Mouse (Mus musculus): ENCODE results near the gene Ccdc137. TPM values are rescaled to one million over a fixed set of nuclear protein-coding genes. Genes with fewer than 3 reads are reported as not detected.

The Ccdc137 gene
- polyA plus RNA-seq, 1 experiment from 2014 or later = 25.2 TPM

- H3K4me2 ChIP-seq (replicated peaks) = peak within 1 kb of the TSS; percentile 97
Observed at GRCm38 (mm10) chr11:120491317-120492023, 33.6 kb downstream of the Ccdc137 start, which contains the start of gene Slc25a10. Gene Slc25a10, plus strand, starts transcription at chr11:120491840.

GRCm38 (mm10) chr11:120492024-120492877 is 34.3 kb downstream of the Ccdc137 start:
- WGBS = under 1% methylated on average over 48 of the region's 48 CpGs
- no peaks in the 10 kb centered on the region for H3K9me3 ChIP-seq
- H3K4me1 ChIP-seq = peaks cover 31% of the 10 kb centered on the region
- peak; percentile 64 for ATAC-seq (replicated peaks)
- no peaks in the 10 kb centered on the region for H3K27me3 ChIP-seq
- peaks cover 34% of the 10 kb centered on the region for H3K36me3 ChIP-seq
- H3K4me2 ChIP-seq (replicated peaks) = peak overlapping the region; percentile 97
- H3K4me3 ChIP-seq = peak overlapping the region; percentile 80
- H3K27ac ChIP-seq (replicated peaks) = peak overlapping the region; percentile 76
- peak overlapping the region; percentile 78 for H3K9ac ChIP-seq (replicated peaks)

More at GRCm38 (mm10) chr11:120491317-120492023, 33.6 kb downstream of the Ccdc137 start, which contains the start of gene Slc25a10:
- Histone ChIP-seq H3K36me3 (peaks cover 36% of the 10 kb centered on the region), H3K9me3 (no peaks in the 10 kb centered on the region), H3K4me3 (peak within 1 kb of the TSS; percentile 80), H3K4me1 (peaks cover 31% of the 10 kb centered on the region), H3K27ac (replicated peaks) (peak within 1 kb of the TSS; percentile 76), H3K27me3 (no peaks in the 10 kb centered on the region), H3K9ac (replicated peaks) (peak within 1 kb of the TSS; percentile 78)
- ATAC-seq (replicated peaks) = peak; percentile 87
- WGBS = under 1% methylated on average over 35 of the region's 35 CpGs

- H3K9me3 ChIP-seq = no peaks in the 10 kb centered on the region
- no peak for ATAC-seq (replicated peaks)
- no peaks in the 10 kb centered on the region for H3K27me3 ChIP-seq
- peak overlapping the region; percentile 80 for H3K4me3 ChIP-seq
- WGBS = 18% methylated on average over 3 of the region's 3 CpGs
- H3K36me3 ChIP-seq = peaks cover 28% of the 10 kb centered on the region
- peaks cover 31% of the 10 kb centered on the region for H3K4me1 ChIP-seq
- H3K9ac ChIP-seq (replicated peaks) = peak overlapping the region; percentile 78
- H3K27ac ChIP-seq (replicated peaks) = peak overlapping the region; percentile 42
- peak overlapping the region; percentile 97 for H3K4me2 ChIP-seq (replicated peaks)
Observed at GRCm38 (mm10) chr11:120492878-120493203, 34.9 kb downstream of the Ccdc137 start.

- ATAC-seq (replicated peaks) = no peak
- Histone ChIP-seq H3K9me3 (no peaks in the 10 kb centered on the region), H3K4me2 (replicated peaks) (peak overlapping the region; percentile 97), H3K9ac (replicated peaks) (peak overlapping the region; percentile 78; the same call in 1 of the 2 replicates), H3K36me3 (peaks cover 24% of the 10 kb centered on the region), H3K27ac (replicated peaks) (peak overlapping the region; percentile 42), H3K4me1 (peaks cover 31% of the 10 kb centered on the region), H3K27me3 (no peaks in the 10 kb centered on the region), H3K4me3 (peak overlapping the region; percentile 80)
- WGBS = 40% methylated on average over 3 of the region's 3 CpGs
Observed at GRCm38 (mm10) chr11:120493351-120493750, 35.4 kb downstream of the Ccdc137 start.

GRCm38 (mm10) chr11:120493911-120494310 is 36.0 kb downstream of the Ccdc137 start:
- H3K9ac ChIP-seq (replicated peaks) = no peak overlapping the region
- 0 out of 2 replicates have a peak overlapping the region, but pooled peaks have one; percentile 97 for H3K4me2 ChIP-seq (replicated peaks)
- no peaks in the 10 kb centered on the region for H3K9me3 ChIP-seq
- H3K27ac ChIP-seq (replicated peaks) = no peak overlapping the region
- H3K4me3 ChIP-seq = no peak overlapping the region; the same call in 1 of the 2 replicates
- H3K4me1 ChIP-seq = peaks cover 31% of the 10 kb centered on the region
- WGBS = 91% methylated on average over 3 of the region's 3 CpGs
- H3K36me3 ChIP-seq = peaks cover 21% of the 10 kb centered on the region
- ATAC-seq (replicated peaks) = no peak
- H3K27me3 ChIP-seq = no peaks in the 10 kb centered on the region

DNA sequence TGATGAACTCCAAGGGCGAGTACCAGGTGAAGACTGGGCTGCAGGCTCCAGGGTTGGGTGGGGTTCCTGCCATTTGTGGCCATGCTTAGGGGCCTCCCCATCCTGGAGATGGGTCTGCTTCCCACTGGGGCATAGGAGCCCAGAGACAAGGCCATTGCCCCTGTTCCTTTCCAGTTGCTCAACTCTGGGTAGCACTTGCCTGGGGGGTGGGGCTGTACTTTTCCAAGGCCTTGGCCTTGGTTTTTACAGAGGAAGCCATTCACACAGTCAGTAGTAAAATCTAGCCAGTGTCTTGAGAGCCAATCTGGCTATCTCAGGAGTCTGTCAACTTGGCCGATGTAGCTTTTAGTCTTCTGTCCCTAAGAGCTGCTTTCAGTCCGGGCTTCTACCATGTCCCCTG is 39.5 kb downstream of the Ccdc137 start:
- H3K4me3 ChIP-seq = no peak overlapping the region
- no peak for ATAC-seq (replicated peaks)
- peaks cover 21% of the 10 kb centered on the region for H3K36me3 ChIP-seq
- H3K9ac ChIP-seq (replicated peaks) = no peak overlapping the region
- no peaks in the 10 kb centered on the region for H3K27me3 ChIP-seq
- H3K27ac ChIP-seq (replicated peaks) = no peak overlapping the region
- no peak overlapping the region for H3K4me2 ChIP-seq (replicated peaks)
- peaks cover 15% of the 10 kb centered on the region for H3K4me1 ChIP-seq
- H3K9me3 ChIP-seq = no peaks in the 10 kb centered on the region
- WGBS = 91% methylated on average over 3 of the region's 3 CpGs

DNA sequence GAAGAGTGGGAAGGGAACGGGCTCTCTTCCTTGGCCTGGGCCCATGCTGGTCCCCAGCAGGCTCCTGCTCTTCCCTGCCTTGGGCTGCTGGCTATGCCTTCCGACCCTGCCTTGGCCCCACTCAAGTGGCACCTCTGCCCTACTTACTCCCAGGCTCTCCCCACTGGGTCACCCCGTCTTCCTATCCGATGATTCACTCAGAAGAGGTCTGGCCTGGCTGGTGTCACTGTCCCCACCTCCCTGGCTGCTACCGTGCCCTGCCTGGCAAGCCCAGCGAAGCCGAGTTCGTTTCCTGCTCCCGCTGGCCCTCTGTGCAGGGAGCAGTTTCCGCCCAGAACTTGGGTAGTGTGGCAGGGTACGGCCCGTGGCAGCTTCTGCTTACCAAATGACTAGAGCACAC is 40.3 kb downstream of the Ccdc137 start:
- Histone ChIP-seq H3K9me3 (no peaks in the 10 kb centered on the region), H3K27ac (replicated peaks) (no peak overlapping the region), H3K9ac (replicated peaks) (no peak overlapping the region), H3K4me2 (replicated peaks) (no peak overlapping the region), H3K4me1 (peaks cover 7% of the 10 kb centered on the region), H3K4me3 (no peak overlapping the region), H3K36me3 (peaks cover 21% of the 10 kb centered on the region), H3K27me3 (no peaks in the 10 kb centered on the region)
- 93% methylated on average over 12 of the region's 12 CpGs for WGBS
- no peak for ATAC-seq (replicated peaks)

- Histone ChIP-seq H3K27me3 (no peaks in the 10 kb centered on the region), H3K9me3 (no peaks in the 10 kb centered on the region), H3K4me1 (no peaks in the 10 kb centered on the region), H3K36me3 (peaks cover 21% of the 10 kb centered on the region), H3K4me2 (replicated peaks) (no peak overlapping the region), H3K4me3 (no peak overlapping the region), H3K27ac (replicated peaks) (no peak overlapping the region), H3K9ac (replicated peaks) (no peak overlapping the region)
- 93% methylated on average over 5 of the region's 5 CpGs for WGBS
- ATAC-seq (replicated peaks) = no peak
Observed at GRCm38 (mm10) chr11:120498891-120499290, 41.0 kb downstream of the Ccdc137 start.

- 83% methylated on average over 6 of the region's 6 CpGs for WGBS
- no peak for ATAC-seq (replicated peaks)
- no peaks in the 10 kb centered on the region for H3K9me3 ChIP-seq
- no peak overlapping the region for H3K4me2 ChIP-seq (replicated peaks)
- no peak overlapping the region for H3K9ac ChIP-seq (replicated peaks)
- no peak overlapping the region for H3K4me3 ChIP-seq
- H3K4me1 ChIP-seq = no peaks in the 10 kb centered on the region
- H3K36me3 ChIP-seq = peaks cover 20% of the 10 kb centered on the region
- H3K27ac ChIP-seq (replicated peaks) = no peak overlapping the region
- H3K27me3 ChIP-seq = no peaks in the 10 kb centered on the region
Observed at GRCm38 (mm10) chr11:120499894-120500293, 42.0 kb downstream of the Ccdc137 start.

DNA sequence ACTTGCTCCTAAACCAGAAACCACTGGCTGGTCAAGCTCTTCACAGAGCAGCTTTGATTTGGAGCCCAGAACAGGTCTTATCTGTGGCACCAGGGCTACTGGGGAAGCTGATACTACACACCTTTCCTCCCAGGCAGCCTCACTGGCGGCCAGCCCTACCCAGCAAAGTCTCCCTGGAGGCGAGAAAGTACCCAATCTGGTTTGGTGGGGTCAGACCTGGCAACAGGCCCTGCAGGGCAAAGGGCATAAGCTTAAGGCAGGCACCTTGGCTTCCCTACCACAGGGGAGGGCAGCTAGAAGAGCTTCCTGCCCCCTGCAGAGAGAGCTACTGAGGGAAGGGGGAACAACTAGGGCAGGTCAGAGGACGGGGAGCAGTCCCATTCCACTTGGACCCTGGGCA is 42.4 kb downstream of the Ccdc137 start:
- WGBS = 32% methylated on average over 3 of the region's 3 CpGs

DNA sequence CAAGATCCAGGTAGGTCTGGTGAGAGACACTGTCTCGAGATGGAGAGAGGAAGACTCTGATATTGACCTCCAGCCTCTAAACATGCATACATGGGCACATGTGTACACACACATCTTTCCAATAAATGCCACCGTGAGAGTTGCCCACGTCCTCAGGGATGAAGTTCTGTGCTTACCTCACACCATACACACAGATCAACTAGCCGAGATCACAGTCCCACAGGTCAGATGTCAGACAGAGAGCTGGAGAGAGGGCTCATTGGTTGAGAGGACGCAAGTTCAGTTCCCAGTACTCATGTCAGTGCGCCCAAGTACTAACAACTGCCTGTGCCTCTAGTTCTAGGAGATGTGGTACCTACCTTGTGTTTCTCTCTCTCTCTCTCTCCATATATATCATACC is 43.1 kb downstream of the Ccdc137 start:
- ATAC-seq (replicated peaks) = no peak
- Histone ChIP-seq H3K4me3 (no peak overlapping the region), H3K27ac (replicated peaks) (no peak overlapping the region), H3K4me2 (replicated peaks) (no peak overlapping the region), H3K4me1 (no peaks in the 10 kb centered on the region), H3K36me3 (peaks cover 12% of the 10 kb centered on the region; the same call in 1 of the 2 replicates), H3K9ac (replicated peaks) (no peak overlapping the region), H3K9me3 (no peaks in the 10 kb centered on the region), H3K27me3 (no peaks in the 10 kb centered on the region)
- 71% methylated on average over 6 of the region's 6 CpGs for whole genome bisulfite sequencing

More for the DNA sequence above, 42.4 kb downstream of the Ccdc137 start:
- Histone ChIP-seq H3K4me1 (no peaks in the 10 kb centered on the region), H3K9me3 (no peaks in the 10 kb centered on the region), H3K27me3 (no peaks in the 10 kb centered on the region), H3K27ac (replicated peaks) (no peak overlapping the region), H3K4me3 (no peak overlapping the region), H3K4me2 (replicated peaks) (no peak overlapping the region), H3K36me3 (peaks cover 16% of the 10 kb centered on the region; the same call in 1 of the 2 replicates), H3K9ac (replicated peaks) (no peak overlapping the region)
- ATAC-seq (replicated peaks) = no peak

DNA sequence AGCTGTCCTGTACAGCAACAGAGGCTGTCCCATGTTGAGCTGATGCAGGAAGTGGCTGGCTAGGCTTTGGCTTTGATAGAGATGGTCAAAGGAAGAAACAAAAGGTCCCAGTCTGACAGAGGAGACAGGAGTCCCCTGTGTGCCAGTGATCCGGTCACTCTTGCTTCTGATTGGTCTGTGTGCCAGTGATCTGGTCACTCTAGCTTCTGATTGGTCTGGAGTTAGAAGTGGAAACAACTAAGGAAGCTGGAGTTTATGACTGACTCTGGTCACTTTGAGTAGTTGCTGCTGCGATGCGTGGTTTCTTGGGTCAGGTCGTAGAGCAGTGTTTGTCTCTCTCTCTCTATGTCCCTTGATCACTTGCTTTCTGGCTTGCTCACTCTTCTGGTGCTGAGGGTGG is 43.8 kb downstream of the Ccdc137 start:
- no peaks in the 10 kb centered on the region for H3K27me3 ChIP-seq
- 87% methylated on average over 4 of the region's 4 CpGs for WGBS
- H3K27ac ChIP-seq (replicated peaks) = no peak overlapping the region
- H3K9me3 ChIP-seq = no peaks in the 10 kb centered on the region
- no peak for ATAC-seq (replicated peaks)
- H3K4me2 ChIP-seq (replicated peaks) = no peak overlapping the region
- H3K36me3 ChIP-seq = peaks cover 6% of the 10 kb centered on the region; the same call in 1 of the 2 replicates
- H3K4me1 ChIP-seq = no peaks in the 10 kb centered on the region
- no peak overlapping the region for H3K4me3 ChIP-seq
- no peak overlapping the region for H3K9ac ChIP-seq (replicated peaks)
